Mouse (Mus musculus): ENCODE measurements at regions not wholly inside any gene's neighbourhood (a gene's known extent, or its start where the extent isn't known, plus 50 kb on each side); places are given as distances from the start of the nearest gene placed in this dataset.
A peak's percentile ranks its signal among the peaks of the same experiment; 100 is the strongest.

DNA sequence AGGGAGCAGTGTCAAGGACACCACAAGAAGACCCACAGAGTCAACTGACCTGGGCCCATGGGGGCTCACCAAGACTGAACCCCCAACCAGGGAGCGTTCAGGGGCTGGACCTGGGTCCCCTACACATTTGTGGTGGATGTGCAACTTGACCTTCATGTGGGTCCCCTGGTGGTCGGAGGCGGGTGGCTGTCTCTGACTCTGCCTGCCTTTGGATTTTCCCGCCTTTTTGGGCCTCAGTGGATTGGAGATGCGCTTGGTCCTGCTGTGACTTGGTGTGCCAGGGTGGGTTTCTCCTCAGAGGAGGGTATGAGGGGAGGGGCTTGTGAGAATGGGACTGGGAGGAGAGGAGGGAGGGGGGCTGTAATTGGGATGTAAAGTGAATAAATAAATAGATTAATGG lies 99.3 kb upstream of the Armc2 start:
- Histone ChIP-seq H3K9ac (replicated peaks; ENCODE audit: low read length) (no peak overlapping the region), H3K27ac (replicated peaks; ENCODE audit: low read depth, low read length) (no peak overlapping the region), H3K27me3 (ENCODE audit: control insufficient read depth, insufficient read depth, low read length) (no peaks in the 10 kb centered on the region), H3K9me3 (ENCODE audit: control insufficient read depth, low read length) (no peaks in the 10 kb centered on the region), H3K36me3 (ENCODE audit: control insufficient read depth, insufficient read depth, low read length) (no peaks in the 10 kb centered on the region), H3K4me1 (ENCODE audit: control insufficient read depth, insufficient read depth, low read length) (no peaks in the 10 kb centered on the region), H3K4me2 (ENCODE audit: low read length) (no peak overlapping the region), H3K4me3 (replicated peaks; ENCODE audit: low read depth, low read length) (no peak overlapping the region)
- DNase-seq (no peak), ATAC-seq (ENCODE audit: low FRiP score, low TSS enrichment) (no peak)
- 90% methylated on average over 5 of the region's 5 CpGs for WGBS

DNA sequence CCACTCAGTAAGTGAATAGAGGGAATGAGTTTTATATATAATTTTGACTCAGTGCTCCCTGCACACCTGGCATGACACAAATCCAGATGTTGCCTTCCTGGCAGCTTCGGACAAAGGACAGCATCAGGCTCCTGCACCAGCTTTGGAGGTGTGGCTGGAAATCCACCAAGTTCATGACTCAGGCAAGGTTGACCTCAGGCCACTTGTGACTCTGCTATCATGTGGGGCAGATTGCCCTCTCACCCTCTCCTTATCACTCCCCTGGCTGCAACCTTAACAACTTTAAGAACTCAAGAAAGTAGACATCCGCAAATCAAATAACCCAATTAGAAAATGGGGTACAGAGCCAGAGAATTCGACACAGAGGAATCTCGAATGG lies 97.7 kb upstream of the Armc2 start:
- Histone ChIP-seq H3K27me3 (ENCODE audit: control insufficient read depth, insufficient read depth, low read length) (no peaks in the 10 kb centered on the region; the same call in 1 of the 2 replicates), H3K4me3 (replicated peaks; ENCODE audit: low read depth, low read length) (no peak overlapping the region), H3K9ac (replicated peaks; ENCODE audit: low read length) (no peak overlapping the region), H3K9me3 (ENCODE audit: control insufficient read depth, low read length) (no peaks in the 10 kb centered on the region), H3K36me3 (ENCODE audit: control insufficient read depth, insufficient read depth, low read length) (no peaks in the 10 kb centered on the region), H3K4me1 (ENCODE audit: control insufficient read depth, insufficient read depth, low read length) (no peaks in the 10 kb centered on the region), H3K4me2 (ENCODE audit: low read length) (no peak overlapping the region), H3K27ac (replicated peaks; ENCODE audit: low read depth, low read length) (no peak overlapping the region)
- DNase-seq (no peak), ATAC-seq (ENCODE audit: low FRiP score, low TSS enrichment) (no peak)
- WGBS, result 93% methylated on average over 4 of the region's 4 CpGs

- Histone ChIP-seq H3K36me3 (ENCODE audit: control insufficient read depth, insufficient read depth, low read length) (no peaks in the 10 kb centered on the region), H3K4me1 (ENCODE audit: control insufficient read depth, insufficient read depth, low read length) (no peaks in the 10 kb centered on the region), H3K9ac (replicated peaks; ENCODE audit: low read length) (no peak overlapping the region), H3K4me3 (replicated peaks; ENCODE audit: low read depth, low read length) (no peak overlapping the region), H3K27ac (replicated peaks; ENCODE audit: low read depth, low read length) (no peak overlapping the region), H3K9me3 (ENCODE audit: control insufficient read depth, low read length) (no peaks in the 10 kb centered on the region), H3K27me3 (ENCODE audit: control insufficient read depth, insufficient read depth, low read length) (no peaks in the 10 kb centered on the region; the same call in 1 of the 2 replicates), H3K4me2 (ENCODE audit: low read length) (no peak overlapping the region)
- no peak for ATAC-seq (ENCODE audit: low FRiP score, low TSS enrichment)
- 84% methylated on average over 4 of the region's 4 CpGs for WGBS
- no peak for DNase-seq
These were observed 97.1 kb upstream of the Armc2 start for GRCm38 (mm10) chr10:42115224-42115919.

DNA sequence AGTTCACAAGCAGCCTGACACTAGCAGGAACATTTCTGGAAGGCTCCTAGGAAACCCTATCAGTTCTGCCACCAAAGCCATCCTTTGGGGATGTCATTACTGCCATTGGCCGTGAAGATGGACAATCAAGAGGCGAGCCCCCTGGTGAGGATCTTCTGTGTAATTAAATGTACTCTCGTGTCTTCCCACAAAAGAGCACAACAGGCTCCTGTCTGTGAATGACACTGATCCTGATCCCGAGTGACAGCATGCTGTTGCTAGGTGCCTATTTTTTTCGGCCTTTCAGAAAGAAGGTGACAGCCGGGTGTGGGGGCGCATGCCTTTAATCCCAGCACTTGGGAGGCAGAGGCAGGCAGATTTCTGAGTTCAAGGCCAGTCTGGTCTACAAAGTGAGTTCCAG lies 92.5 kb upstream of the Armc2 start:
- Histone ChIP-seq H3K27ac (replicated peaks; ENCODE audit: low read depth, low read length) (no peak overlapping the region), H3K36me3 (ENCODE audit: control insufficient read depth, insufficient read depth, low read length) (no peaks in the 10 kb centered on the region), H3K4me1 (ENCODE audit: control insufficient read depth, insufficient read depth, low read length) (no peaks in the 10 kb centered on the region), H3K4me2 (ENCODE audit: low read length) (no peak overlapping the region), H3K4me3 (replicated peaks; ENCODE audit: low read depth, low read length) (no peak overlapping the region), H3K9ac (replicated peaks; ENCODE audit: low read length) (no peak overlapping the region), H3K27me3 (ENCODE audit: control insufficient read depth, insufficient read depth, low read length) (no peaks in the 10 kb centered on the region; the same call in 1 of the 2 replicates), H3K9me3 (ENCODE audit: control insufficient read depth, low read length) (no peaks in the 10 kb centered on the region)
- ATAC-seq (ENCODE audit: low FRiP score, low TSS enrichment), result no peak
- WGBS, result 17% methylated on average over 7 of the region's 7 CpGs
- DNase-seq, result peak; percentile 40

DNA sequence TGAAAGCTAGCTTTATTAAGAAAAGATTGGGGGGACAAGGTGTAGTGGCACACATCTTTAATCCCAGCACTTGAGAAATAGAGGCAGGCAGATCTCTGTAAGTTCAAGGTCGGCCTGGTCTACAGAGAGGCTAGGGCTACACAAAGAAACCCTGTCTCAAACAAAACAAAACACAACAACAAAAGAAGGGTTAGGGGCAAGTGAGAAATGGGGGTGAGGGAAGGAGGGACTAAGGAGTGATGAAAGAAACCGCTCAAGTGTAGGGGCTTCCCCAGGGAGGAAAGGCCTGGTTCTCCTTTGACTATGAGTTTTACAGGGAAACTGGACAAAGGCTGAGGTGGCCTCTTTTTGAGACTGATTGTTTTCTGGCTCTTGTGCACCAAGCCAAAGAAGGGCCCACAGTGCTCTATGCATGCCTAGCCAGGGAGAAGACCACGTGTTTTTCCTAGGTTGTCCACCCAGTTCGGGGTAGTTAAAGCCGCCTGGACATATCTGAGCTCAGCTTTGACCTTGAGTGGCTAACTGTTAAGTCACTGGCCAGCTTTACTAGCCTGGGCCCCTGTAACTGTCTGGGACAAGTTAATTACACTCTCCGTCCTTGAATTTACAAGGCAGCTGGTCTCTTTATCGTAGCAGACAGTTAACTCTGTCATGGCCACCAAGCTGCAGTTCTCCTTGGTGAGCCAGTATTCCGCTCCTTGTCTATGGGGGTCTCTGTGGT lies 90.2 kb upstream of the Armc2 start:
- Histone ChIP-seq H3K27me3 (ENCODE audit: control insufficient read depth, insufficient read depth, low read length) (no peaks in the 10 kb centered on the region; the same call in 1 of the 2 replicates), H3K27ac (replicated peaks; ENCODE audit: low read depth, low read length) (no peak overlapping the region), H3K4me1 (ENCODE audit: control insufficient read depth, insufficient read depth, low read length) (no peaks in the 10 kb centered on the region), H3K4me2 (ENCODE audit: low read length) (no peak overlapping the region), H3K36me3 (ENCODE audit: control insufficient read depth, insufficient read depth, low read length) (no peaks in the 10 kb centered on the region), H3K4me3 (replicated peaks; ENCODE audit: low read depth, low read length) (no peak overlapping the region), H3K9me3 (ENCODE audit: control insufficient read depth, low read length) (no peaks in the 10 kb centered on the region), H3K9ac (replicated peaks; ENCODE audit: low read length) (no peak overlapping the region)
- no peak for DNase-seq
- ATAC-seq (ENCODE audit: low FRiP score, low TSS enrichment), result no peak
- WGBS, result 42% methylated on average over 8 of the region's 8 CpGs

- Histone ChIP-seq H3K9ac (replicated peaks; ENCODE audit: low read length) (no peak overlapping the region), H3K27me3 (ENCODE audit: control insufficient read depth, insufficient read depth, low read length) (no peaks in the 10 kb centered on the region; the same call in 1 of the 2 replicates), H3K36me3 (ENCODE audit: control insufficient read depth, insufficient read depth, low read length) (no peaks in the 10 kb centered on the region), H3K27ac (replicated peaks; ENCODE audit: low read depth, low read length) (no peak overlapping the region), H3K9me3 (ENCODE audit: control insufficient read depth, low read length) (no peaks in the 10 kb centered on the region), H3K4me1 (ENCODE audit: control insufficient read depth, insufficient read depth, low read length) (no peaks in the 10 kb centered on the region), H3K4me3 (replicated peaks; ENCODE audit: low read depth, low read length) (no peak overlapping the region), H3K4me2 (ENCODE audit: low read length) (no peak overlapping the region)
- 86% methylated on average over 12 of the region's 12 CpGs for WGBS
- DNase-seq, result no peak
- no peak for ATAC-seq (ENCODE audit: low FRiP score, low TSS enrichment)
These were observed 89.4 kb upstream of the Armc2 start for GRCm38 (mm10) chr10:42107437-42108293.

GRCm38 (mm10) chr10:42106611-42107010 lies 88.4 kb upstream of the Armc2 start:
- Histone ChIP-seq H3K9me3 (ENCODE audit: control insufficient read depth, low read length) (no peaks in the 10 kb centered on the region), H3K4me2 (ENCODE audit: low read length) (no peak overlapping the region), H3K4me3 (replicated peaks; ENCODE audit: low read depth, low read length) (no peak overlapping the region), H3K27ac (replicated peaks; ENCODE audit: low read depth, low read length) (no peak overlapping the region), H3K36me3 (ENCODE audit: control insufficient read depth, insufficient read depth, low read length) (no peaks in the 10 kb centered on the region), H3K4me1 (ENCODE audit: control insufficient read depth, insufficient read depth, low read length) (no peaks in the 10 kb centered on the region), H3K9ac (replicated peaks; ENCODE audit: low read length) (no peak overlapping the region), H3K27me3 (ENCODE audit: control insufficient read depth, insufficient read depth, low read length) (no peaks in the 10 kb centered on the region; the same call in 1 of the 2 replicates)
- DNase-seq, result no peak
- no peak for ATAC-seq (ENCODE audit: low FRiP score, low TSS enrichment)
- WGBS, result 91% methylated on average over 9 of the region's 9 CpGs

DNA sequence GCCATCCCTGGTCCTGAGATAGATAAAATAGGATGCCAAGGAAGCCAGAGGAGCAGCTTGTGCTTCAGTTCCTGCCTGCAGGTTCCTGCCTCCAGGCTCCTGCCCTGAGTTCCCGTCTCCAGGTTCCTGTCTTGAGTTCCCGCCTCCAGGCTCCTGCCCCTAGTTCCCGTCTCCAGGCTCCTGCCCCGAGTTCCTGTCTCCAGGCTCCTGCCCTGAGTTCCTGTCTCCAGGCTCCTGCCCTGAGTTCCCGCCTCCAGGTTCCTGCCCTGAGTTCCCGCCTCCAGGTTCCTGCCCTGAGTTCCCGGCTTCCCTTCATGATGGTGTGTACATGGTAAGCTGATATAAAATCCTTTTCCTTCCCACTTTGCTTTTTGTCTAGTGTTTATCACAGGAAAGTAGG lies 86.8 kb upstream of the Armc2 start:
- H3K4me2 ChIP-seq (ENCODE audit: low read length), result no peak overlapping the region
- no peaks in the 10 kb centered on the region for H3K36me3 ChIP-seq (ENCODE audit: control insufficient read depth, insufficient read depth, low read length)
- no peaks in the 10 kb centered on the region for H3K4me1 ChIP-seq (ENCODE audit: control insufficient read depth, insufficient read depth, low read length)
- H3K27ac ChIP-seq (replicated peaks; ENCODE audit: low read depth, low read length), result no peak overlapping the region
- H3K9me3 ChIP-seq (ENCODE audit: control insufficient read depth, low read length), result no peaks in the 10 kb centered on the region
- H3K9ac ChIP-seq (replicated peaks; ENCODE audit: low read length), result no peak overlapping the region
- no peak for ATAC-seq (ENCODE audit: low FRiP score, low TSS enrichment)
- WGBS, result 92% methylated on average over 7 of the region's 7 CpGs
- DNase-seq, result no peak
- no peaks in the 10 kb centered on the region; the same call in 1 of the 2 replicates for H3K27me3 ChIP-seq (ENCODE audit: control insufficient read depth, insufficient read depth, low read length)
- H3K4me3 ChIP-seq (replicated peaks; ENCODE audit: low read depth, low read length), result no peak overlapping the region

All from midbrain, embryonic 14.5 days (tissue).